Mouse (Mus musculus) G1E (cell line): Measurements from ENCODE around the gene Tjap1.

ENCODE experiments used
- CTCF ChIP-seq: IDR thresholded peaks from 2 replicates; pipeline ENCODE4 v1.5.1; 2012; ENCODE audit warnings: low read depth, low read length, inconsistent platforms, mixed read lengths
- GATA1 ChIP-seq: IDR thresholded peaks from 2 replicates; pipeline ENCODE4 v1.6.1; 2012; ENCODE audit warnings: borderline replicate concordance, low read length, inconsistent platforms, mixed read lengths
- POLR2AphosphoS5 ChIP-seq: IDR thresholded peaks from 2 replicates; pipeline ENCODE4 v1.6.1; 2012; ENCODE audit warnings: low read depth, low read length, inconsistent platforms; ENCODE audit not compliant: insufficient replicate concordance

- TF ChIP-seq CTCF (peak; percentile 73), POLR2AphosphoS5 (no peak), GATA1 (no peak)
These were observed 16.8 kb downstream of the Tjap1 start for GRCm38 (mm10) chr17:46265918-46266618.
